Mouse (Mus musculus): ENCODE measurements at regions not wholly inside any gene's neighbourhood (a gene's known extent, or its start where the extent isn't known, plus 50 kb on each side); places are given as distances from the start of the nearest gene placed in this dataset.
A peak's percentile ranks its signal among the peaks of the same experiment; 100 is the strongest.

DNA sequence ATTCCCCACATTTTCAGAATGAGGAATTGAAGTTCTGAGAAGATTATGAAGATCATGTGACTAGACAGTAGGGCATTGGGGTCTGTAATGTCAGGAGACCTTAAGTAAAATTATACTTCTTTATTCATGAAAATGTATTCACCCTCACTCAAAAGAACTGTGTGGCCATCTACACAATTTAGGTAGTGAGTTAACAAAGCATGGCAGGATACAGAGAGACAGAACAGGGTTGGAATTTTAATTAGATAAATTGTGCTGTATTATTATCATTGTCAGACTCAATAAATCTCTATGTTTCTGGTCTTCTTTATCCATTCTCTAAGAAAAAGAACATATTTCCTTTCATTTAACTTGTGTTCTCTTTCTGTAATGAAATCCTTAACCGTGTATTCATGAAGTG lies 363.5 kb upstream of the Fam98a start:
- DNase-seq (ENCODE audit: low spot score) (no peak), ATAC-seq (ENCODE audit: low FRiP score) (no peak)
- no peaks in the 10 kb centered on the region for H3K36me3 ChIP-seq (replicated peaks; ENCODE audit: control insufficient read depth, insufficient read depth)
- H3K9me3 ChIP-seq (ENCODE audit: control insufficient read depth, low read length), result no peaks in the 10 kb centered on the region
- H3K27ac ChIP-seq, result no peak overlapping the region
- no peaks in the 10 kb centered on the region for H3K4me1 ChIP-seq (replicated peaks; ENCODE audit: control insufficient read depth, insufficient read depth, low read length)
- H3K9ac ChIP-seq, result no peak overlapping the region
- H3K27me3 ChIP-seq (ENCODE audit: control insufficient read depth, insufficient read depth, low read length), result no peaks in the 10 kb centered on the region
- no peak overlapping the region for H3K4me3 ChIP-seq (replicated peaks; ENCODE audit: low read length)
- H3K4me2 ChIP-seq (replicated peaks), result no peak overlapping the region
- 73% methylated on average over 1 of the region's 1 CpGs for WGBS

DNA sequence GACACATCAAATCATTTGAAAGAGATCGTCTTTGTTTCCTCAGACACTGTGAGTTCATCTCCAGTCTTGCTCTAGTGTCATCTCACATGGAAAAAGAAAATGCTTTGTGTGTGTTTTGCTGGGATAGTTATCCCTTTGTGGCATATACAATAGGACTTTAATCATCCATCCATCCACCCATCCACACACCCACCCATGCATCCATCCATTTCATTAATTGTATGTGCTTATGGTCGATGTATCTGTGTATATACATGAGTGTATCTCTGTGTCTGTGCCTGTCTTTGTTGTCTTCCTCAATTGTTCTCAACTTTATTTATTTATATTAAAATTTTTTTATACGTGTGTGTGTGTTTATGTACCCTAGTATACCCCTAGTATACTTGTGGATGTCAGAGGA lies 355.3 kb upstream of the Fam98a start:
- Histone ChIP-seq H3K27me3 (ENCODE audit: control insufficient read depth, insufficient read depth, low read length) (no peaks in the 10 kb centered on the region), H3K36me3 (replicated peaks; ENCODE audit: control insufficient read depth, insufficient read depth) (no peaks in the 10 kb centered on the region), H3K27ac (0 out of 2 replicates have a peak overlapping the region, but pooled peaks have one; percentile 7), H3K9me3 (ENCODE audit: control insufficient read depth, low read length) (no peaks in the 10 kb centered on the region), H3K4me2 (replicated peaks) (no peak overlapping the region), H3K4me1 (replicated peaks; ENCODE audit: control insufficient read depth, insufficient read depth, low read length) (0 out of 2 replicates have a peak, but pooled peaks cover 7% of the 10 kb centered on the region), H3K9ac (no peak overlapping the region), H3K4me3 (replicated peaks; ENCODE audit: low read length) (no peak overlapping the region)
- ATAC-seq (ENCODE audit: low FRiP score) (peak; percentile 21; the same call in 1 of the 2 replicates), DNase-seq (ENCODE audit: low spot score) (no peak)
- 53% methylated on average over 3 of the region's 3 CpGs for WGBS

DNA sequence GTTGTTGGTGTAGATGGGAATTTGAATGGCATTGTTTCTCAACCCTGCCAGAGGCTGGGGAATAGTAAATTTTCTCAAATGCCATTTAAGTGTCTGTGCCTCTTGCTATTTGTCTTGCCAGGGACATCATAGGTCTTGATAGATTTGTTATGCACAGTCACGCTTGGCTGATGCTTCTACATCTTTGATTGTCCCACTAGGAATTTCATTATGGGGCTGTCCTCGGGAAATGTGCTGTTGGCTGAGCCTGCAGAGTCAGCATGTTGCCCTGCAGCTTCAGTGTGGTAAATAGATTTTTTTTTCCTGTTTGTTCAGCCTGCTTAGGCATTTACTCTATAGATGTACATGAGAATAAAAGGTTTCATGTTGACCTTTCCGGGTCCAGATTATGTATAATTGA lies 354.9 kb upstream of the Fam98a start:
- H3K4me1 ChIP-seq (replicated peaks; ENCODE audit: control insufficient read depth, insufficient read depth, low read length), result 0 out of 2 replicates have a peak, but pooled peaks cover 7% of the 10 kb centered on the region
- H3K9ac ChIP-seq, result no peak overlapping the region
- H3K4me3 ChIP-seq (replicated peaks; ENCODE audit: low read length), result no peak overlapping the region
- ATAC-seq (ENCODE audit: low FRiP score) (peak; percentile 71), DNase-seq (ENCODE audit: low spot score) (peak; percentile 31)
- 0 out of 2 replicates have a peak overlapping the region, but pooled peaks have one; percentile 7 for H3K27ac ChIP-seq
- no peak overlapping the region for H3K4me2 ChIP-seq (replicated peaks)
- WGBS, result 26% methylated on average over 3 of the region's 3 CpGs
- H3K9me3 ChIP-seq (ENCODE audit: control insufficient read depth, low read length), result no peaks in the 10 kb centered on the region
- no peaks in the 10 kb centered on the region for H3K27me3 ChIP-seq (ENCODE audit: control insufficient read depth, insufficient read depth, low read length)
- H3K36me3 ChIP-seq (replicated peaks; ENCODE audit: control insufficient read depth, insufficient read depth), result no peaks in the 10 kb centered on the region

DNA sequence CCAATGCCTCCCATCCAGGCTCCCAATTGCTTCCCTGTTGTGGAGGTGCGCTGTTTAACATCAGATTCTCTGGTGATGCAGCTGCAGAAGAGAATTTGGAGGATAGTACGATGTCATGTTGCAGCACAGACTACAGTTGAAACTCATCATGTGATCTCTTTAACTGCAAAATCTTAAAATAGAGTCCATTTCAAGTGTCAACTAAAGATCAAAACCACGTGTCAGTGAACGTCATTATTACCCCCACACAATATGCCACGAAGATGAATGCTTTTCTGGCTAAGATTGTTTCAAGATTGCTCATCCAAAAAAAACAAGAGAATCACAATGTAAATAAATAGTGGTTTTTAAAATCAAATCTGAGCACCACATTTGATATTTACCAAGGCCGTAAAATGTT lies 343.7 kb upstream of the Fam98a start:
- no peaks in the 10 kb centered on the region for H3K4me1 ChIP-seq (replicated peaks; ENCODE audit: control insufficient read depth, insufficient read depth, low read length)
- no peak overlapping the region for H3K4me2 ChIP-seq (replicated peaks)
- 85% methylated on average over 6 of the region's 6 CpGs for WGBS
- H3K36me3 ChIP-seq (replicated peaks; ENCODE audit: control insufficient read depth, insufficient read depth), result no peaks in the 10 kb centered on the region
- no peak for DNase-seq (ENCODE audit: low spot score)
- no peak overlapping the region for H3K9ac ChIP-seq
- H3K4me3 ChIP-seq (replicated peaks; ENCODE audit: low read length), result no peak overlapping the region
- no peak overlapping the region for H3K27ac ChIP-seq
- H3K9me3 ChIP-seq (ENCODE audit: control insufficient read depth, low read length), result no peaks in the 10 kb centered on the region
- ATAC-seq (ENCODE audit: low FRiP score), result no peak
- H3K27me3 ChIP-seq (ENCODE audit: control insufficient read depth, insufficient read depth, low read length), result no peaks in the 10 kb centered on the region

DNA sequence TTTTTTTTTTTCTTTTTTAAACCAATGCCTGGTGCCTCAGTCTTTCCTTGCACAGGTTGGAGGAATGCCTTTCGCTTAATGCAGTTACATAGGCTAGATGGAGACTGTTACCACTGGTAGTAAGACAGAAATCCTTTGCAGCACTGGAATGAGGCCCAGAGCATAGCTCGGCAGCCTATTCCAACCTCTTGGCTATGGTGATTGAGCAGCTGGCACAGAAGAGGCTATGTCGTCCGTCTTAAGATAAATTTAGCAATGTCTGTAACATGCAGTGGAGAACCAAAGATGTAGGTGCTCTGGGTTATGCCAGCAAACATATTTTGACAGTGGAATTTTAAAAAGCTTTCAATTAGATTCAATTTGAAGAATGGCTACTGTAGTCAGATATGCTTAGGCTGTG lies 343.2 kb upstream of the Fam98a start:
- Histone ChIP-seq H3K4me1 (replicated peaks; ENCODE audit: control insufficient read depth, insufficient read depth, low read length) (no peaks in the 10 kb centered on the region), H3K9ac (no peak overlapping the region), H3K4me3 (replicated peaks; ENCODE audit: low read length) (no peak overlapping the region), H3K36me3 (replicated peaks; ENCODE audit: control insufficient read depth, insufficient read depth) (no peaks in the 10 kb centered on the region), H3K27me3 (ENCODE audit: control insufficient read depth, insufficient read depth, low read length) (no peaks in the 10 kb centered on the region), H3K27ac (no peak overlapping the region), H3K9me3 (ENCODE audit: control insufficient read depth, low read length) (no peaks in the 10 kb centered on the region), H3K4me2 (replicated peaks) (no peak overlapping the region)
- DNase-seq (ENCODE audit: low spot score) (no peak), ATAC-seq (ENCODE audit: low FRiP score) (no peak)
- WGBS, result 78% methylated on average over 4 of the region's 4 CpGs

DNA sequence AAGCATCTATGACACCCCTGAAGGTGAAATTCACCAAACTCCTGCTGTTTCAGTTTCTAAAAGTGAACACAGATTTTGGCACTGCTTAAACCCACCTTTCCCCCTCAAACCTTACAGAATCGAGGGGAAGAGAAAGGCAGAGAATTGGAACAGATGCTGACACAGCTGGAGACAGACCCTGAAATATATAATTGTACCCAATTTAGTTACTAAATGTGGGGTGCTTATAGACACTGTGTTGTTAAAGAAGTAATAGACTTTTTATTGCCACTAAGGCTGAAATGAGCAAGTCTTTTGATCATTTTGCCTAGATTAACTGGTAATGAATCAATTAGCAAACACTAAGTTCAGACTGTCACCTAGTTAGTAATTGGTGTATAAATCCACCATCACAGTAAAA lies 341.8 kb upstream of the Fam98a start:
- ATAC-seq (ENCODE audit: low FRiP score) (peak; percentile 40; the same call in 1 of the 2 replicates), DNase-seq (ENCODE audit: low spot score) (no peak)
- Histone ChIP-seq H3K27me3 (ENCODE audit: control insufficient read depth, insufficient read depth, low read length) (no peaks in the 10 kb centered on the region), H3K9me3 (ENCODE audit: control insufficient read depth, low read length) (no peaks in the 10 kb centered on the region), H3K4me1 (replicated peaks; ENCODE audit: control insufficient read depth, insufficient read depth, low read length) (no peaks in the 10 kb centered on the region), H3K9ac (no peak overlapping the region), H3K4me2 (replicated peaks) (no peak overlapping the region), H3K4me3 (replicated peaks; ENCODE audit: low read length) (no peak overlapping the region), H3K36me3 (replicated peaks; ENCODE audit: control insufficient read depth, insufficient read depth) (no peaks in the 10 kb centered on the region), H3K27ac (no peak overlapping the region)
- WGBS, result 50% methylated on average over 1 of the region's 1 CpGs

DNA sequence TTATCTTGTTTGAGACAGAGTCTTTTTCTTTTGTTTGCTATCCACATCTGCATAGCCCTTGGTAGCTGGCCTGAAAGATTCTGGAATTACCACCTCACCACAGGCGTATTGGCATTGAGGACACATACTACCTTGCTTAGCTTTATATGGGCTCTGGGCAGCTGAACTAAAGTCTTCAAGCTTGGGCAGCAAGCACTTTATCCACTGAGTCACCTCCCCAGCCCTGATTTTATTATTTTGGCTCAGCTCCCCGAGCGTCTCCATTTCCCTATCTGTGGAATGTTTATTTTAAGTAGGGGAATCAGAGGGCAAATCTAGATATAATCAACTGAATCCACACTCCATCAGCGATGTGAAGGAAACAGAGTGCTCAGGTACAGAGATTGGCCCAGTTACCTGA lies 340.4 kb upstream of the Fam98a start:
- Histone ChIP-seq H3K4me1 (replicated peaks; ENCODE audit: control insufficient read depth, insufficient read depth, low read length) (no peaks in the 10 kb centered on the region), H3K27ac (no peak overlapping the region), H3K4me3 (replicated peaks; ENCODE audit: low read length) (no peak overlapping the region), H3K4me2 (replicated peaks) (no peak overlapping the region), H3K36me3 (replicated peaks; ENCODE audit: control insufficient read depth, insufficient read depth) (no peaks in the 10 kb centered on the region), H3K9me3 (ENCODE audit: control insufficient read depth, low read length) (no peaks in the 10 kb centered on the region), H3K9ac (no peak overlapping the region), H3K27me3 (ENCODE audit: control insufficient read depth, insufficient read depth, low read length) (no peaks in the 10 kb centered on the region)
- ATAC-seq (ENCODE audit: low FRiP score) (no peak), DNase-seq (ENCODE audit: low spot score) (no peak)
- WGBS, result 92% methylated on average over 4 of the region's 4 CpGs

DNA sequence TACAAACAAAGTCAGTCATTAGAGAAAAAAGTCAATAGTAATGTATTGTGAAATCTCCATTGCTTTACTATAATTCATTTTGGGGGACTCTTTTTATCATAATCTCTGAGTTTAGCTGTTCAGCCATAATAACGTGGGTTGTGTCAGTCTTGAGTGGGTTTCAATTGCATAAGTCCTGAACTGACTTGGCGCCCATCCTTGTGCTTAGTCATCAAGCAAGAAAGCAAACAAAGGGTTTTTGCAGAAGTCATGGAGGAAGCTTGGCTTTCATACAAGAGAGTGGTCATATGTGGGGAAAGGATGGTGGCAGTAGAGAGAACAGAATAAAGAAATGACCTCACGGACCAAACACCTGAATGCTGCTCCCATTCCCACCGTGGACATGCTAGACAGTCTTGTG lies 339.8 kb upstream of the Fam98a start:
- H3K4me1 ChIP-seq (replicated peaks; ENCODE audit: control insufficient read depth, insufficient read depth, low read length), result no peaks in the 10 kb centered on the region
- no peak overlapping the region for H3K9ac ChIP-seq
- no peak overlapping the region for H3K27ac ChIP-seq
- DNase-seq (ENCODE audit: low spot score), result no peak
- WGBS, result 91% methylated on average over 4 of the region's 4 CpGs
- no peak overlapping the region for H3K4me2 ChIP-seq (replicated peaks)
- H3K27me3 ChIP-seq (ENCODE audit: control insufficient read depth, insufficient read depth, low read length), result no peaks in the 10 kb centered on the region
- H3K4me3 ChIP-seq (replicated peaks; ENCODE audit: low read length), result no peak overlapping the region
- H3K9me3 ChIP-seq (ENCODE audit: control insufficient read depth, low read length), result no peaks in the 10 kb centered on the region
- H3K36me3 ChIP-seq (replicated peaks; ENCODE audit: control insufficient read depth, insufficient read depth), result no peaks in the 10 kb centered on the region
- ATAC-seq (ENCODE audit: low FRiP score), result no peak

DNA sequence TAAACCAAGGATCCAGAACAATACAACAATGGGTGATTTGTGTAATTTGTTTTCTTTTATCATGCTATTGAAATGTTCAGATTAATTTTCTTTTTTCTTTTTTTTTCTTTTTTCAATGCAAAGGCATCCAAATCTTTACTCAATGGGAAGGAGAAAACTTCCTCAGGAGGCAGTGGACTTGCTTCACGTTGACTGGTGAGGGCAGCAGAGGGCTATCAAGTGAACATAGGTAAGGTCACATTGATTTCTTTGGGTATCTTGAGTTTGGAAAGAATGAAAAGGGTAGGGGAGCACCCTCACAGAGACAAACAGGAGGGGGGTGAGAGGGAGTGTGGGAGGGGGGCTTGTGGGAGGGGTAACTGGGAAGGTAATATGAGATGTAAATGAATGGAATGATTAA lies 326.1 kb upstream of the Fam98a start:
- no peaks in the 10 kb centered on the region for H3K27me3 ChIP-seq (ENCODE audit: control insufficient read depth, insufficient read depth, low read length)
- no peaks in the 10 kb centered on the region for H3K36me3 ChIP-seq (replicated peaks; ENCODE audit: control insufficient read depth, insufficient read depth)
- no peak overlapping the region for H3K4me3 ChIP-seq (replicated peaks; ENCODE audit: low read length)
- no peak overlapping the region for H3K27ac ChIP-seq
- H3K4me2 ChIP-seq (replicated peaks), result no peak overlapping the region
- DNase-seq (ENCODE audit: low spot score), result no peak
- no peak for ATAC-seq (ENCODE audit: low FRiP score)
- 34% methylated on average over 1 of the region's 1 CpGs for WGBS
- H3K9me3 ChIP-seq (ENCODE audit: control insufficient read depth, low read length), result no peaks in the 10 kb centered on the region
- H3K4me1 ChIP-seq (replicated peaks; ENCODE audit: control insufficient read depth, insufficient read depth, low read length), result no peaks in the 10 kb centered on the region
- H3K9ac ChIP-seq, result no peak overlapping the region

DNA sequence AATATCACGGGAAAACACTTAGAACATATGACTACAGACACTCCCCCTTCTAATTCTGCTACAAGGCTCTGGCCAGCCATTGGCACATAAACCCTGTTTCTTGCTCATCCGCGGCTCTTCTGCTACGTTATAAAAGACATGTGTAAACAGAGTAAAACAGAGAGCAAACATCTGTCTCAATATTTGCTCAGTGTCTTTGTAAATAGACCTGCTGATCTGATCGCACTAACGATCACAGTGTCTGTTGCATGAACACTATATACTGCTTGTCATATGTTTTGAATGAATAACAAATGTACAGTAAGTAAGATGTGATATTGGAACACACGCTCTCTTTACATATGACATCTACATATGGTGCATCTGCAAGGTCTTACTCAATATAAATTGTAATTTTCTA lies 325.1 kb upstream of the Fam98a start:
- DNase-seq (ENCODE audit: low spot score) (no peak), ATAC-seq (ENCODE audit: low FRiP score) (no peak)
- no peak overlapping the region for H3K9ac ChIP-seq

More for the DNA sequence above, 325.1 kb upstream of the Fam98a start:
- H3K27ac ChIP-seq, result no peak overlapping the region
- H3K4me3 ChIP-seq (replicated peaks; ENCODE audit: low read length), result no peak overlapping the region
- WGBS, result 84% methylated on average over 7 of the region's 7 CpGs
- no peaks in the 10 kb centered on the region for H3K27me3 ChIP-seq (ENCODE audit: control insufficient read depth, insufficient read depth, low read length)
- H3K4me2 ChIP-seq (replicated peaks), result no peak overlapping the region
- no peaks in the 10 kb centered on the region for H3K9me3 ChIP-seq (ENCODE audit: control insufficient read depth, low read length)
- no peaks in the 10 kb centered on the region for H3K4me1 ChIP-seq (replicated peaks; ENCODE audit: control insufficient read depth, insufficient read depth, low read length)
- no peaks in the 10 kb centered on the region for H3K36me3 ChIP-seq (replicated peaks; ENCODE audit: control insufficient read depth, insufficient read depth)

All from hindbrain, embryonic 14.5 days (tissue).